Mouse (Mus musculus) E14TG2a.4 (cell line): Measurements from ENCODE around the gene 1500015O10Rik.

Experiments used
- CTCF ChIP-seq: conservative IDR thresholded peaks from 2 replicates; pipeline ENCODE4 v1.5.1; 2014; ENCODE audit warnings: low read length
- NANOG ChIP-seq: IDR thresholded peaks from 2 replicates; pipeline ENCODE4 v1.6.1; 2014; ENCODE audit warnings: borderline replicate concordance, low read length, mixed read lengths
- POU5F1 ChIP-seq: IDR thresholded peaks from 2 replicates; pipeline ENCODE4 v1.6.1; 2014; ENCODE audit warnings: low read length, borderline replicate concordance

DNA sequence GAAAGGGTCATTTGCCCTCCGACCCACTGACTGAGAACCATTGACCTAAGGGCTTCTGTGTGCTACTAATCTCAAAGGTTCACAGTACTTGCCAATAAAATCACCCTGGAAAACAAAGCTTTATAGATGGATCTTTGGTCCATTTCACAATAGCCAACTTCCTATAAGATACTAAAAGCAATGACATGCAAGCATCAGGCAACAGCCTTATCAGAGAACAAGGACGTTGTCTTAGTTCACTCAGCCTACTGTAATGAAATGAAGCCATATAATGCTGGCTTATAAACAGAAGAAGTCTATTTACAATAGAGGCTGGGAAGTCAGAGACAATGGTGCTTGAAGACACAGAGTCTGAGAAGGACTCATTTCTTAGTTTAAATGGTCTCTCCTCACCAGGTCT is 59.4 kb downstream of the 1500015O10Rik start:
- TF ChIP-seq NANOG (no peak), CTCF (no peak), POU5F1 (no peak)
